Mouse (Mus musculus) stomach, postnatal 0 days (tissue): ENCODE results near the gene Adamtsl4. TPM values are rescaled to one million over a fixed set of nuclear protein-coding genes. Genes with fewer than 3 reads are reported as not detected.

Source experiments
- ATAC-seq: fragments of 200-750 bp; cut with Nextera tagmentation; 2 replicates; pipeline ENCODE4 v1.8.0; 2017; ENCODE audit not compliant: low FRiP score, low TSS enrichment
- DNase-seq: peaks from one replicate; pipeline ENCODE4 v3.0.0-alpha.2; 2016; ENCODE audit warnings: low spot score
- H3K27ac ChIP-seq: fragments of 300-500 bp; sonication (generic); replicated peaks from 2 replicates; pipeline ENCODE4 v1.5.1; 2014; ENCODE audit warnings: mild to moderate bottlenecking, control low read depth
- H3K27me3 ChIP-seq: fragments of 300-500 bp; sonication (generic); 2 replicates; pipeline ENCODE4 v1.6.1; 2014; ENCODE audit warnings: low read length; ENCODE audit not compliant: control insufficient read depth, insufficient read depth
- H3K36me3 ChIP-seq: fragments of 300-500 bp; sonication (generic); 2 replicates; pipeline ENCODE4 v1.6.1; 2014; ENCODE audit warnings: low read length, mixed read lengths; ENCODE audit not compliant: control insufficient read depth, insufficient read depth
- H3K4me1 ChIP-seq: fragments of 300-500 bp; sonication (generic); replicated peaks from 2 replicates; pipeline ENCODE4 v1.6.1; 2014; ENCODE audit warnings: antibody characterized with exemption; ENCODE audit not compliant: control insufficient read depth, insufficient read depth
- H3K4me2 ChIP-seq: fragments of 300-500 bp; sonication (generic); replicated peaks from 2 replicates; pipeline ENCODE4 v1.6.1; 2014; ENCODE audit warnings: low read depth, mild to moderate bottlenecking, control low read depth, moderate library complexity
- H3K4me3 ChIP-seq: fragments of 300-500 bp; sonication (generic); 2 replicates; pipeline ENCODE4 v1.5.1; 2014; ENCODE audit warnings: low read depth, low read length, control low read depth
- H3K9ac ChIP-seq: fragments of 300-500 bp; sonication (generic); 2 replicates; pipeline ENCODE4 v1.6.1; 2014; ENCODE audit warnings: mild to moderate bottlenecking, low read length, control low read depth, mixed read lengths
- H3K9me3 ChIP-seq: fragments of 300-500 bp; sonication (generic); 2 replicates; pipeline ENCODE4 v1.6.1; 2016; ENCODE audit warnings: low read length; ENCODE audit not compliant: control insufficient read depth
- CTCF ChIP-seq: IDR thresholded peaks from 2 replicates; pipeline ENCODE4 v1.5.1; 2016; ENCODE audit warnings: antibody characterized with exemption, low read depth, mild to moderate bottlenecking, moderate library complexity
- EP300 ChIP-seq: optimal IDR thresholded peaks from 2 replicates; pipeline ENCODE3; 2016; ENCODE audit warnings: antibody characterized with exemption
- WGBS: fragments of 180-500 bp; shearing (Covaris S2); extraction: QIAGEN DNeasy Blood & Tissue Kit; methylation state at CpG from one replicate; pipeline ENCODE4 v1.1.7; 2014; 5-methylcytosine and 5-hydroxymethylcytosine counted together
- polyA plus RNA-seq: library from polyadenylated mRNA; unstranded; fragments of >200 nt; fragmentation: Nextera tagmentation; extraction: Ambion mirVana; gene quantifications from 2 replicates; pipeline ENCODE4 v1.2.1, GENCODE M21; 2015

Adamtsl4 gene
- polyA plus RNA-seq, 1 experiment from 2014 or later: 9.4 TPM

- Histone ChIP-seq H3K4me2 (no peak overlapping the region), H3K4me1 (peaks cover 6% of the 10 kb centered on the region; the same call in 1 of the 2 replicates), H3K9me3 (no peaks in the 10 kb centered on the region), H3K4me3 (no peak overlapping the region), H3K27me3 (no peaks in the 10 kb centered on the region), H3K27ac (peak overlapping the region; percentile 92), H3K36me3 (no peaks in the 10 kb centered on the region), H3K9ac (no peak overlapping the region)
- WGBS: 86% methylated on average over 16 of the region's 16 CpGs
- ATAC-seq (no peak), DNase-seq (no peak)
- no peak for TF ChIP-seq EP300
- TF ChIP-seq CTCF: no peak
Observed at GRCm38 (mm10) chr3:95651391-95652203, 36.1 kb downstream of the Adamtsl4 start.

- WGBS: 75% methylated on average over 3 of the region's 3 CpGs
Observed at GRCm38 (mm10) chr3:95651033-95651373, 36.7 kb downstream of the Adamtsl4 start.

GRCm38 (mm10) chr3:95650276-95651032 lies 37.3 kb downstream of the Adamtsl4 start:
- peak; percentile 72 for ATAC-seq
- Histone ChIP-seq H3K27ac (peak overlapping the region; percentile 92), H3K4me3 (no peak overlapping the region), H3K27me3 (no peaks in the 10 kb centered on the region), H3K9me3 (no peaks in the 10 kb centered on the region), H3K4me1 (peaks cover 6% of the 10 kb centered on the region; the same call in 1 of the 2 replicates), H3K4me2 (no peak overlapping the region), H3K36me3 (no peaks in the 10 kb centered on the region), H3K9ac (no peak overlapping the region; the same call in 1 of the 2 replicates)
- no peak for DNase-seq
- TF ChIP-seq CTCF (no peak), EP300 (peak; percentile 57)
- WGBS: 48% methylated on average over 6 of the region's 6 CpGs

More at GRCm38 (mm10) chr3:95651033-95651373, 36.7 kb downstream of the Adamtsl4 start:
- Histone ChIP-seq H3K27ac (peak overlapping the region; percentile 92), H3K27me3 (no peaks in the 10 kb centered on the region), H3K36me3 (no peaks in the 10 kb centered on the region), H3K9me3 (no peaks in the 10 kb centered on the region), H3K4me3 (no peak overlapping the region), H3K4me2 (no peak overlapping the region), H3K9ac (no peak overlapping the region; the same call in 1 of the 2 replicates), H3K4me1 (peaks cover 6% of the 10 kb centered on the region; the same call in 1 of the 2 replicates)
- DNase-seq: no peak
- ATAC-seq: no peak
- TF ChIP-seq CTCF: no peak
- TF ChIP-seq EP300: no peak

GRCm38 (mm10) chr3:95648016-95648415 lies 39.7 kb downstream of the Adamtsl4 start:
- TF ChIP-seq EP300 (no peak), CTCF (no peak)
- WGBS: 77% methylated on average over 5 of the region's 5 CpGs

GRCm38 (mm10) chr3:95645313-95646235 lies 42.1 kb downstream of the Adamtsl4 start:
- H3K36me3 ChIP-seq: no peaks in the 10 kb centered on the region
- WGBS: 60% methylated on average over 10 of the region's 10 CpGs
- TF ChIP-seq EP300 (no peak), CTCF (no peak)
- H3K9me3 ChIP-seq: no peaks in the 10 kb centered on the region
- H3K27ac ChIP-seq: no peak overlapping the region
- no peaks in the 10 kb centered on the region for H3K27me3 ChIP-seq
- H3K9ac ChIP-seq: no peak overlapping the region
- DNase-seq: no peak
- no peak overlapping the region for H3K4me2 ChIP-seq
- ATAC-seq: peak; percentile 61; the same call in 1 of the 2 replicates
- H3K4me1 ChIP-seq: 0 out of 2 replicates have a peak, but pooled peaks cover 2% of the 10 kb centered on the region
- no peak overlapping the region for H3K4me3 ChIP-seq

More at GRCm38 (mm10) chr3:95648016-95648415, 39.7 kb downstream of the Adamtsl4 start:
- H3K4me3 ChIP-seq: no peak overlapping the region
- no peak for DNase-seq
- H3K9ac ChIP-seq: no peak overlapping the region
- H3K9me3 ChIP-seq: no peaks in the 10 kb centered on the region
- no peak overlapping the region for H3K4me2 ChIP-seq
- H3K4me1 ChIP-seq: peaks cover 6% of the 10 kb centered on the region; the same call in 1 of the 2 replicates
- no peaks in the 10 kb centered on the region for H3K27me3 ChIP-seq
- H3K36me3 ChIP-seq: no peaks in the 10 kb centered on the region
- no peak for ATAC-seq
- H3K27ac ChIP-seq: no peak overlapping the region
